In genomic region chr11:94991641-94992479, GRCm38 (mm10) we compare ENCODE assay signal across 9 mouse cellular contexts. TPM values are rescaled to one million over a fixed set of nuclear protein-coding genes. Genes with fewer than 3 reads are reported as not detected.
A peak's percentile ranks its signal among the peaks of the same experiment; 100 is the strongest.
DNase-seq lines count a peak whose midpoint lies in the region; ATAC-seq lines count a peak whose summit lies in the region.
"Had no signal": no experiment of that assay in that cellular context is flagged by ENCODE, and none has a peak within 500 bp of the region (broad histone marks: within the 10 kb centered on the region; RNA-seq: fewer than 3 reads in every experiment).

No protein-coding gene starts in this region.

- DNase-seq in cerebellum, adult 18-20 months = peak; percentile 50 to 72
- no peak for DNase-seq in cerebellum, adult 9-10 months
- peak; percentile 44 for DNase-seq in Muller cell, postnatal 12 days (ENCODE audit: inconsistent ontology term)
- no peak for DNase-seq in liver, embryonic 13.5 days
- DNase-seq in neural tube, embryonic 10.5 days (ENCODE audit: extremely low spot score, low spot score) = peak; percentile 73

- no peaks in the 10 kb centered on the region for H3K27me3 ChIP-seq in embryonic facial prominence, embryonic 13.5 days
- no peaks in the 10 kb centered on the region for H3K27me3 ChIP-seq in hindbrain, embryonic 12.5 days
- H3K27me3 ChIP-seq in liver, embryonic 13.5 days = no peaks in the 10 kb centered on the region

- H3K27ac ChIP-seq in embryonic facial prominence, embryonic 13.5 days = peak overlapping the region; percentile 96
- H3K27ac ChIP-seq in hindbrain, embryonic 12.5 days = peak overlapping the region; percentile 95
- H3K27ac ChIP-seq in liver, embryonic 13.5 days = peak overlapping the region; percentile 91

- no peak for ATAC-seq in embryonic facial prominence, embryonic 13.5 days (ENCODE audit: insufficient number of reproducible peaks, insufficient read depth, low FRiP score, low TSS enrichment, low read depth)
- ATAC-seq in hindbrain, embryonic 12.5 days (ENCODE audit: low FRiP score) = no peak
- peak; percentile 6; the same call in 1 of the 2 replicates for ATAC-seq in liver, embryonic 13.5 days (ENCODE audit: low read depth)
- ATAC-seq in megakaryocyte-erythroid progenitor cell, adult 5-6 weeks (replicated peaks; ENCODE audit: low FRiP score, low TSS enrichment, poor library complexity, severe bottlenecking) = no peak

- no peaks in the 10 kb centered on the region for H3K9me3 ChIP-seq in embryonic facial prominence, embryonic 13.5 days
- H3K9me3 ChIP-seq in hindbrain, embryonic 12.5 days (replicated peaks) = no peaks in the 10 kb centered on the region
- no peaks in the 10 kb centered on the region for H3K9me3 ChIP-seq in liver, embryonic 13.5 days (replicated peaks)

- H3K4me2 ChIP-seq in embryonic facial prominence, embryonic 13.5 days = peak overlapping the region; percentile 99
- peak overlapping the region; percentile 93 for H3K4me2 ChIP-seq in hindbrain, embryonic 12.5 days (replicated peaks)
- H3K4me2 ChIP-seq in liver, embryonic 13.5 days = peak overlapping the region; percentile 97

- H3K4me1 ChIP-seq in embryonic facial prominence, embryonic 13.5 days = peaks cover 80% of the 10 kb centered on the region
- peaks cover 73% of the 10 kb centered on the region for H3K4me1 ChIP-seq in hindbrain, embryonic 12.5 days
- peaks cover 88% of the 10 kb centered on the region for H3K4me1 ChIP-seq in liver, embryonic 13.5 days (replicated peaks)

- H3K9ac ChIP-seq in embryonic facial prominence, embryonic 13.5 days = peak overlapping the region; percentile 93
- peak overlapping the region; percentile 97 for H3K9ac ChIP-seq in hindbrain, embryonic 12.5 days
- H3K9ac ChIP-seq in liver, embryonic 13.5 days = peak overlapping the region; percentile 98

- peak overlapping the region; percentile 91 for H3K4me3 ChIP-seq in embryonic facial prominence, embryonic 13.5 days
- peak overlapping the region; percentile 93 for H3K4me3 ChIP-seq in hindbrain, embryonic 12.5 days
- peak overlapping the region; percentile 92 for H3K4me3 ChIP-seq in liver, embryonic 13.5 days (replicated peaks)

- WGBS in embryonic facial prominence, embryonic 13.5 days = under 1% methylated on average over 99 of the region's 99 CpGs
- under 1% methylated on average over 98 of the region's 99 CpGs for WGBS in hindbrain, embryonic 12.5 days
- WGBS in liver, embryonic 13.5 days (ENCODE audit: insufficient replicate concordance) = under 1% methylated on average over 99 of the region's 99 CpGs

- H3K36me3 ChIP-seq in embryonic facial prominence, embryonic 13.5 days = peaks cover 9% of the 10 kb centered on the region
- H3K36me3 ChIP-seq in hindbrain, embryonic 12.5 days = peaks cover 9% of the 10 kb centered on the region
- peaks cover 19% of the 10 kb centered on the region for H3K36me3 ChIP-seq in liver, embryonic 13.5 days

RNA-seq across cellular contexts. Expression of gene Ppp1r9b, which starts 1.0 kb away (rescaled TPM):
- 13.2 and 13.5 TPM in 2 replicates for polyA plus RNA-seq in embryonic facial prominence, embryonic 13.5 days (2015; fragmentation: Nextera tagmentation; extraction: Ambion mirVana)
- 16.8 and 18.5 TPM in 2 replicates for polyA plus RNA-seq in hindbrain, embryonic 12.5 days (2016; fragmentation: Nextera tagmentation; extraction: Ambion mirVana)
- 10.0 and 10.6 TPM in 2 replicates for polyA plus RNA-seq in liver, embryonic 13.5 days (2015; fragmentation: Nextera tagmentation; extraction: Ambion mirVana)
- total RNA-seq in megakaryocyte-erythroid progenitor cell, adult 5-6 weeks (2014; fragmentation: Nextera tagmentation) = 121 and 137 TPM in 2 replicates
- 174 and 229 TPM in 2 replicates for total RNA-seq in megakaryocyte-erythroid progenitor cell, adult 5-6 weeks (2017)

RNA-seq across cellular contexts. Expression of gene Sgca, which starts 15.7 kb away (rescaled TPM):
- polyA plus RNA-seq in embryonic facial prominence, embryonic 13.5 days (2015; fragmentation: Nextera tagmentation; extraction: Ambion mirVana) = 1.1 and 1.5 TPM in 2 replicates
- polyA plus RNA-seq in hindbrain, embryonic 12.5 days (2016; fragmentation: Nextera tagmentation; extraction: Ambion mirVana) = 0.43 and 1.5 TPM in 2 replicates
- polyA plus RNA-seq in liver, embryonic 13.5 days (2015; fragmentation: Nextera tagmentation; extraction: Ambion mirVana) = 0.21 and 0.28 TPM in 2 replicates
- not detected in 2 replicates for total RNA-seq in megakaryocyte-erythroid progenitor cell, adult 5-6 weeks (2014; fragmentation: Nextera tagmentation)
- total RNA-seq in megakaryocyte-erythroid progenitor cell, adult 5-6 weeks (2017) = not detected in 2 replicates

RNA-seq across cellular contexts. Expression of gene Samd14, which starts 17.8 kb away (rescaled TPM):
- 36.2 and 36.8 TPM in 2 replicates for polyA plus RNA-seq in embryonic facial prominence, embryonic 13.5 days (2015; fragmentation: Nextera tagmentation; extraction: Ambion mirVana)
- 94.6 and 106 TPM in 2 replicates for polyA plus RNA-seq in hindbrain, embryonic 12.5 days (2016; fragmentation: Nextera tagmentation; extraction: Ambion mirVana)
- polyA plus RNA-seq in liver, embryonic 13.5 days (2015; fragmentation: Nextera tagmentation; extraction: Ambion mirVana) = 35.4 and 36.3 TPM in 2 replicates
- 69.9 and 89.1 TPM in 2 replicates for total RNA-seq in megakaryocyte-erythroid progenitor cell, adult 5-6 weeks (2014; fragmentation: Nextera tagmentation)
- total RNA-seq in megakaryocyte-erythroid progenitor cell, adult 5-6 weeks (2017) = 29.0 and 30.8 TPM in 2 replicates

RNA-seq across cellular contexts. Expression of gene Hils1, which starts 24.5 kb away (rescaled TPM):
- polyA plus RNA-seq in embryonic facial prominence, embryonic 13.5 days (2015; fragmentation: Nextera tagmentation; extraction: Ambion mirVana) = not detected in 2 replicates
- not detected in 2 replicates for polyA plus RNA-seq in hindbrain, embryonic 12.5 days (2016; fragmentation: Nextera tagmentation; extraction: Ambion mirVana)
- polyA plus RNA-seq in liver, embryonic 13.5 days (2015; fragmentation: Nextera tagmentation; extraction: Ambion mirVana) = not detected in 2 replicates
- total RNA-seq in megakaryocyte-erythroid progenitor cell, adult 5-6 weeks (2014; fragmentation: Nextera tagmentation) = not detected in 2 replicates
- not detected in 2 replicates for total RNA-seq in megakaryocyte-erythroid progenitor cell, adult 5-6 weeks (2017)
- total RNA-seq: left cerebral cortex, postnatal 14 days had no signal

RNA-seq across cellular contexts. Expression of gene Pdk2, which starts 49.3 kb away (rescaled TPM):
- 33.2 and 33.7 TPM in 2 replicates for polyA plus RNA-seq in embryonic facial prominence, embryonic 13.5 days (2015; fragmentation: Nextera tagmentation; extraction: Ambion mirVana)
- 22.5 and 25.6 TPM in 2 replicates for polyA plus RNA-seq in hindbrain, embryonic 12.5 days (2016; fragmentation: Nextera tagmentation; extraction: Ambion mirVana)
- polyA plus RNA-seq in liver, embryonic 13.5 days (2015; fragmentation: Nextera tagmentation; extraction: Ambion mirVana) = 5.8 and 8.6 TPM in 2 replicates
- 16.9 and 21.5 TPM in 2 replicates for total RNA-seq in megakaryocyte-erythroid progenitor cell, adult 5-6 weeks (2014; fragmentation: Nextera tagmentation)
- total RNA-seq in megakaryocyte-erythroid progenitor cell, adult 5-6 weeks (2017) = 3.2 and 5.2 TPM in 2 replicates

Comparison
In these comparisons a context has a peak if more than half of its experiments do, and no peak if none do; other contexts are left out.
1. DNase-seq: peak in cerebellum, adult 18-20 months (2 of 2), Muller cell, postnatal 12 days (single experiment) and neural tube, embryonic 10.5 days (single experiment); none in cerebellum, adult 9-10 months (single experiment) and liver, embryonic 13.5 days (single experiment).
2. Peak in every context shown above with its lines, with median percentiles within 50 percentile points of each other: H3K27ac ChIP-seq, H3K4me2 ChIP-seq, H3K4me3 ChIP-seq and H3K9ac ChIP-seq.